Mouse (Mus musculus): ENCODE measurements around the gene BC024063.
A peak's percentile ranks its signal among the peaks of the same experiment; 100 is the strongest.
"Not testable (repeated sequence)": the region's sequence is repeated elsewhere in the genome, so short reads cannot be mapped to it uniquely, and the experiment has no call there.

The BC024063 gene

DNA sequence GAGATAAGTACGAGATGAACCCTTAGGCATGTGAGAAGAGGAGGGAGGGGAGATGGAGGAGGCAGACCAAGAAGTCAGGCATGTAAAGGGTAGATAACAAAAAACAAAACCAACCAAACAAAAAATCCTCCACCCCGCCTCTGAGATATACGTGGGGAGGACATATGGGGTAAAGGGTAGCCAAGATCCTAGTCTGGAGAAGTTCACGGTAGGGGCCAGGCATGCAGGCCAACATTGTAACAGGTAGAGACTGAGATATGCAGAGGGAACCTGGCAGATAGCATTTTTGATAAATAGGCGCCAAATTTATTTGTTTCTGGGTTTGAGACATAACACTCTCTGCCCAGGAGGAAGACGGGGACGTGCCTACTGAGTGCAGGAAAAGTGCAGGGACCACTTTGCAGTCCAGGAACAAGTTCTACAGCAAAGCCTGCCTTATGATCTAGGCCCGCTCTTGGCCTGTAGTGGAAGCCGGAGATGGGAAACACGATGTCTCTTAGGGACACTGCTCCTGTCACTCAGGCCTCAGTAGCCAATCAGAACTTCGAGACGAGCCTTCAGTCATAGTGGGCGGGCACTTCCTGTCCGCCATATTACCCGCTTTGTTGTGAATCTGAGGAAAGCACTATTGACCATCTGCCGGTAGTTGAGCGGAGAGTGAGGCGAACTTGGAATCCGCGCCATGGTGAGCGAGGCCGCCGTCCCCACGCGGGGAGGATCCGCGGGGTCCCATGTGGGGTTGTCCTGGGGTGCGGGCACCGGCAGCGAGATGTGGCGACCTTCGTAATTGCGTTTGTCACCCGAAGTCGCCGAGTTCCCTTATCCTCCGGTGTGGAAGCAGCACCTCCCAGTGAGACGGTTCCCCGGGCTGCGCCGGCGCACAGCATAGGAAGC lies at the start of gene BC024063:
TSS of gene BC024063 (plus strand) at position 626 of the 894 bp plus-strand sequence.
- DNase-seq: peak; percentile 98

DNA sequence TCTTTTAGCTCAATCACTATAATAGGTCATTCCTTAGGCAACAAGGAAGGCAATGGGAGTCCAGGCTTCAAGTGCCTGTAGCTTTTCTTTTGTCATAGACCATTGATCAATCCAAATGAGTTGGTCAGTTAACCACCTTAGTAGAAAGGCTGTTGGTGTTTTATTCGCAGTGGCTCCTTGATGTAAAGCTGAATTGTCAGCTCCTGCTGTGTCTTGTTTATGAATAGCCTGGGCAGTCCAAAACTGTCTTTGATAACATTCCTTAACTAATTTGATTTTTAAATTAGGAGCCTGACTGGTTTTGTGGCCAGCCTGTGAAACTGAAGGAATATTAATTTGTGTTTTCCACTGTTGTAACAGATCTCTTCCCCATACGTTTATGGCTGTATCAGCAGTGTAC lies 41.0 kb upstream of the BC024063 start:
- no peak for DNase-seq

DNA sequence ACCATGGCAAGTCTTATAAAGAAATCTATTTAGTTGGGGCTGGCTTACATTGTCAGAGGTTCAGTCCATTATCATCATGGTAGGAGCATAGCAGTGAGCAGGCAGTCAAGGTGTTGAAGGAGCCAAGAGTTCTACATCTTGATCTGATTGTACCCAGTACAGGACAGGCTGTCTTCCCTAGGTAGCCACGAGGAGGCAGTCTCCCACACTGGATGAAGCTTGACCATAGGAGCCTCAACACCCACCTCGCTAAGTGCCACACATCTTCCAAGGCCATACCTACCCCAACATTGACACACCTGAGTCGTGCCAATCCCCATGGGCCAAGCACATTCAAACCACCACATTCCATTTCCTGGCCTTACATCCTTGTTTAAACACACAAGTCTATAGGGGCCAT lies 36.5 kb upstream of the BC024063 start:
- no peak for DNase-seq

DNA sequence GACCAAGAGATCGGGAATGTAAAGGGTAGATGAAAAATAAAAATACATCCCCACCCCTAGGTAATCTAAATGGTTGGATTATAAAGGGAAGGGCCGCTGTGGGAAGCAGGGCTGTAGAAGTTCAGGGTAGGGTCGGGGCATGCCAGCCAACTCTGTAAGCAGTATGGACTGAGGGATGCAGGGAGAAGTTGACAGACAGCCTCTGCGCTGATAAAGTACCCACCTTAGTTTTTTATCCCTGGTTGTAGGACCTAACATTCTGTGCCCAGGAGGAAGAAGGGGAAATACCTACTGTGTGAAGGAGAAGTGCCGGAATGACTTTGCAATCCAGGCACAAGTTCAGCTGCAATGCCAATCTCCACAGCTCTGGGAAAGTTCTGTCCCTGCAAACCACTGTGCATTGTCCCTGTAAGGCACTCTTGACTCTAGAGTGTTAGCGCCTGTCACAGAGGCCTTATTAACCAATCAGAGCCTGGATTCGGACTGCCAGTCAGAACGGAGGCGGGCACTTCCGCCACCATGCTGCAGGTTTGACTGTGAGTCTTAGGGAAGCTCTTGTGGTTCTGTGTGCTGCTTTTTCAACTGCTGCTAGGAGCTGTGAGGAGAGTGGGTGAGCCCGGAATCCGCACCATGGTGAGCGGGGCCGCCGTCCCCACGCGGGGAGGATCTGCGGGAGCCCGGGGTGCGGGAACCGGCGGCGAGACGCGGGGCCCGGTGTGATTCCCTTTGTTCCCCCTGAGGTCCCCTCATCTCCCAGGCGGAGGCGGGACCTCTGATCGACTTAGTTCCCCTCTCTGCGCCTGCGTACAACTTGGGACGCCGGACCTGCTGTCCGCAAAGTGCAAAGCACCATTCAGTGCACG lies 35.3 kb upstream of the BC024063 start, which contains the start of gene Zfp873:
TSS of gene Zfp873 (plus strand) at position 527 of the 863 bp plus-strand sequence.
- DNase-seq: peak; percentile 100

DNA sequence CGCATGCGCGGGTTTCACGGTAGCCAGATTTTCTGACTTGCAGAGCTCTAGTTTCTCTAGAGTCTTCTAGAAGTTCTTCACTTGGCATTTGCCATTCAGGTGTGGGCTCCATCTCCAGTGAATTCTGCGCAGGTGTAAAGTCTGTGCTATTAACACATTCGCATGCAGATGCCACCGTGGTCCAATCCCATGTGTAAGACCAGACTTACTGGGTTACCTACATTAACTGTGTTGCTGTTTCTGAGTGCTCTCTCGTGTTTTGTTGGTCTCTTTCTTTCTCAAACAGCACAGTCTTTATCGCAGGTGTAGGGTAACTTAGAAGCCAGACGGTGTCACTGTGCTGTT lies 34.7 kb upstream of the BC024063 start:
- DNase-seq: not testable (repeated sequence)

DNA sequence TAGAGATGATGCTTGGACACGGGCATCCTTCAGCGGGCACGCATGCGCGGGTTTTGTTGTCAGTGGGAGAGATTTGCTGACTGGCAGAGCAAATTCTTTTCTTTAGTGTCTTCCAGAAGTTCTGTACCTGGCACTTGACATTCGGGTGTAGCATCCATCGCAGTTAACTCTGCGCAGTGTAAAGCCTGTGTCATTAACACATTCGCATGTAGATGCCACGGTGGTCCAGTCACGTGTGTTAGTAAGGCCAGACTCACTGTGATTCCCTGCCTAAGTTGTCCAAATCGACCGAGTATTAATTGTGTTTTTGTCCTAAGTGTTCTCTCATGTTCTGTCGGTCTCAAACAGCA lies 444 bp downstream of the BC024063 start:
- DNase-seq: not testable (repeated sequence)

DNA sequence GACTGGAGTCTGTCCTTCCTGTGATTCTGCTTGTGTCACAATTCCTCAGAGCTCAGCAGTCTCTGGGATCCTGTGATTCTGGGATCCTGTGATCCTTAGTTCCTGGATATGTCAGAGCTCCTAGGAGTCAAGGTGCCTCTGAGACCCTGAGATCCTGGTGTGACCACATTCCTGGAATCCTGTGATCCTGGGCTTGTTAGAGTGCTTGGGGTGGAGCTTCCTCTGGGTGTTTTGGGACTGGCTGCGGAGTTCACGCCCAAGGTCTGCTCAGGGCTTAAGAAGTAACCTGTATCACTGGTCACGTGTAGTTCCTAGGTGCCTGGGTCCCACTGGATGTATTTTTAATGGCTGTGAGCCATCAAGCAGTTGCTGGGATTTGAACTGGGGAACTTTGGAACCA lies 34.1 kb downstream of the BC024063 start:
- DNase-seq: peak; percentile 35

DNA sequence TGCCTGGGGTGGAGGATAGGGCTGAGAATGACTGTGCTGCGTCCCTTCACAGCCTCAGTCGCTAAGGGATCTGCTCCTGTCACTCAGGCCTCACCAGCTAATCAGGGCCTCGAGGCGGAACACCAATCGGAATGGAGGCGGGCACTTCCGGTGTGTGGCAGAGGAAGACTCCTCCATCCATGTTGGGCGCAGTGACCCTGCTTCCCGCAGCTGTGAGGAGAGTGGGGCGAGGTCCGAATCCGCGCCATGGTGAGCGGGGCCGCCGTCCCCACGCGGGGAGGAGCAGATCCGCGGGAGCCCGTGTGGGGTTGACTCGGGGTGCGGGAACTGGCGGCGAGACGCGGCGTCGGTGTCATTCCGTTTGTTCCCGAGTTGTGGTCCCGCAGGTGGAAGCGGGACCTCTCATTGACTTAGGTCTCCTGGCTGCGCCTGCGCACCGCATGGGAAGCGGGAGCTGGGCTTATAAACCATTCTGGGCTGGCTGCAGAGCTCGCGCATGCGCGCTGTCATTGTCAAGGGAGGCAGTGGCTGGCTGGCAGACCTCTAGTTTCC lies 44.8 kb downstream of the BC024063 start, which contains the start of gene AU041133:
TSS of gene AU041133 (plus strand) at position 164 of the 552 bp plus-strand sequence.
- peak; percentile 99 for DNase-seq

DNA sequence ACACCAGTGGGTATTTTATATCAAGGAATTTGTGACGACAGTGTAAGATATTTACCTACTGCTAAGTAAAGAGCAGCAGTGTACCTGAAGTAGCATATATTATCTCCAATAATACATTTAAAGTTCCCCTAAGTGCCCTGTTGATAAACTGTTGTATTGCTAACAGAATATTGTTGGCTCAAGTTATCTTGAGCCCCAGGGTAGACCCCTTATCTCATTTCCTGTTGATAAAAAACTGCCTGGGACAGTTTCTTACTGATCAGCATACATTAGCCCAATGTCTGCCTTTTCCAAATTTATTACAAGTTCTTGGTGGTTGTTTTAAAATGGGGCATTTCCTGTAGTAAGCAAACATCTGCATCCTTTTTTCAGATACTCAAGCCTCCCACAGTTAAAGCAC lies 62.1 kb downstream of the BC024063 start:
- DNase-seq: no peak

DNA sequence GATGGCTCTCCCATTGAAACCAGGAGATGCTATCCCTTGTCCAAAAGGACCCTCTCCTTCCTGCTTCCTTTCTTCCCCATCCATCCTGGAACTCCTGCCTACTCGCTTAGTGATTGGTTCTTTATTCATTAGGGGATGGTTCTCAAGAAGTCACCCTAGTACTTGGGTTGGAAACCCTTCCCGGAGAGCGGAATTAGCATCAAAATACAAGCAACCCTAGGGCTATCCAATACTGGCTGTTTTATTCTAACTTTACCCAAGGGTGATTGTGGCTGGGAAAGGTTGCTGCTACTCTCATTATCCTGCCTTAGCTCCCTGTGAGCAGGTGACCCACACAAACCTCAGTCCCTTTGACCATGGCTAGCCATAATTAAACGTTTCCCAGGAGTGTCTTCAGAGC lies 64.4 kb downstream of the BC024063 start:
- no peak for DNase-seq
